Mouse (Mus musculus): Measurements from ENCODE around the gene Dapl1.

DNA sequence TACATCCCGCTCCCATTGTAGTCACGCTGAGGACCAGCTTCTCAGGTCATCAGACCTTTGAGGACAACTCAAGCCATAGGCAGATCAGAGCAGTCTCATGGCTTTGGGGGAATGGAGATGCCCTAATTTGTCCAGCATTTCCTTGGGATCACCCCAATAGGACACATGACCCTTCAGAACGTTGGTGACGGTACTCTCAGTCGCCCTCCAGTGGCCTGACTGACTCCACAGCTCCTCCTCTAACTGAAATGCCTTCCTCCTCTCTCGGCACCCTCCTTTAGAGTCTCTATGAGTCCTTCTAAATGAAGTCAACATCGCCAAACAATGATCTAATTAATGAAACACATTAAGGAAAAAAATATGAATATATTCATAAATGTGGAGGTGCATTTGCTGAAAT is 5.9 kb downstream of the Dapl1 start:
- no peak for TF ChIP-seq POLR2A (IDR thresholded peaks at IDR 0.05; ENCODE audit: insufficient read length, low read depth)
- TF ChIP-seq E2F4 (IDR thresholded peaks at IDR 0.05; ENCODE audit: insufficient read depth), result no peak
- TF ChIP-seq USF1 (IDR thresholded peaks at IDR 0.05; ENCODE audit: low read depth), result no peak
- no peak for TF ChIP-seq TCF12 (IDR thresholded peaks at IDR 0.05; ENCODE audit: insufficient read depth, poor library complexity, severe bottlenecking)
- TF ChIP-seq SRF (IDR thresholded peaks at IDR 0.05; ENCODE audit: control insufficient read depth, insufficient read length, low read depth), result no peak
- no peak for TF ChIP-seq MYOG (IDR thresholded peaks at IDR 0.05; ENCODE audit: control insufficient read depth in 1 of 3, insufficient read depth in 1 of 3, insufficient read length in 2 of 3, low read depth in 2 of 3)
- no peak for TF ChIP-seq POLR2AphosphoS2 (IDR thresholded peaks at IDR 0.05; ENCODE audit: insufficient read length, low read depth)
- TF ChIP-seq CEBPB (IDR thresholded peaks at IDR 0.05; ENCODE audit: insufficient read depth, poor library complexity, severe bottlenecking), result no peak
- TF ChIP-seq REST (IDR thresholded peaks at IDR 0.05; ENCODE audit: insufficient read depth, insufficient read length), result no peak
- TF ChIP-seq MYOD1 (IDR thresholded peaks at IDR 0.05; ENCODE audit: control insufficient read depth in 1 of 3, insufficient read length in 2 of 3, low read depth in 2 of 3), result no peak
- no peak for TF ChIP-seq MAX (IDR thresholded peaks at IDR 0.05; ENCODE audit: low read depth)
